Mouse (Mus musculus): ENCODE data around the gene Smad5. TPM values are rescaled to one million over a fixed set of nuclear protein-coding genes. Genes with fewer than 3 reads are reported as not detected.

Smad5 gene
- polyA plus RNA-seq, 1 experiment from 2014 or later, result 17.1 TPM

GRCm38 (mm10) chr13:56707606-56708005 is 4.8 kb downstream of the Smad5 start:
- WGBS, result 59% methylated on average over 4 of the region's 4 CpGs
- Histone ChIP-seq H3K4me2 (ENCODE audit: low read length) (no peak overlapping the region), H3K4me1 (ENCODE audit: control insufficient read depth, insufficient read depth, low read length) (peaks cover 47% of the 10 kb centered on the region), H3K36me3 (ENCODE audit: control insufficient read depth, insufficient read depth, low read length) (no peaks in the 10 kb centered on the region), H3K27me3 (ENCODE audit: control insufficient read depth, insufficient read depth, low read depth, low read length) (no peaks in the 10 kb centered on the region), H3K4me3 (ENCODE audit: low read depth, low read length) (no peak overlapping the region), H3K27ac (ENCODE audit: low read length) (no peak overlapping the region), H3K9ac (ENCODE audit: low read depth, low read length) (no peak overlapping the region), H3K9me3 (replicated peaks; ENCODE audit: control insufficient read depth, low read length, poor library complexity, severe bottlenecking) (no peaks in the 10 kb centered on the region)
- no peak for ATAC-seq

- H3K36me3 ChIP-seq (ENCODE audit: control insufficient read depth, insufficient read depth, low read length), result no peaks in the 10 kb centered on the region
- WGBS, result 79% methylated on average over 2 of the region's 2 CpGs
- no peaks in the 10 kb centered on the region for H3K9me3 ChIP-seq (replicated peaks; ENCODE audit: control insufficient read depth, low read length, poor library complexity, severe bottlenecking)
- ATAC-seq, result no peak
- peaks cover 32% of the 10 kb centered on the region for H3K4me1 ChIP-seq (ENCODE audit: control insufficient read depth, insufficient read depth, low read length)
- H3K9ac ChIP-seq (ENCODE audit: low read depth, low read length), result no peak overlapping the region
- H3K4me3 ChIP-seq (ENCODE audit: low read depth, low read length), result no peak overlapping the region
- H3K4me2 ChIP-seq (ENCODE audit: low read length), result no peak overlapping the region
- H3K27ac ChIP-seq (ENCODE audit: low read length), result no peak overlapping the region
- no peaks in the 10 kb centered on the region for H3K27me3 ChIP-seq (ENCODE audit: control insufficient read depth, insufficient read depth, low read depth, low read length)
These were observed 7.8 kb downstream of the Smad5 start for GRCm38 (mm10) chr13:56710620-56711019.

- Histone ChIP-seq H3K27me3 (ENCODE audit: control insufficient read depth, insufficient read depth, low read depth, low read length) (no peaks in the 10 kb centered on the region), H3K4me2 (ENCODE audit: low read length) (no peak overlapping the region), H3K36me3 (ENCODE audit: control insufficient read depth, insufficient read depth, low read length) (no peaks in the 10 kb centered on the region), H3K4me1 (ENCODE audit: control insufficient read depth, insufficient read depth, low read length) (peaks cover 17% of the 10 kb centered on the region), H3K9ac (ENCODE audit: low read depth, low read length) (no peak overlapping the region), H3K27ac (ENCODE audit: low read length) (no peak overlapping the region), H3K9me3 (replicated peaks; ENCODE audit: control insufficient read depth, low read length, poor library complexity, severe bottlenecking) (no peaks in the 10 kb centered on the region), H3K4me3 (ENCODE audit: low read depth, low read length) (no peak overlapping the region)
- no peak for ATAC-seq
- 98% methylated on average over 2 of the region's 2 CpGs for WGBS
These were observed 9.4 kb downstream of the Smad5 start for GRCm38 (mm10) chr13:56712221-56712620.

GRCm38 (mm10) chr13:56726551-56726950 is 23.7 kb downstream of the Smad5 start:
- H3K36me3 ChIP-seq (ENCODE audit: control insufficient read depth, insufficient read depth, low read length), result peaks cover 15% of the 10 kb centered on the region
- H3K27me3 ChIP-seq (ENCODE audit: control insufficient read depth, insufficient read depth, low read depth, low read length), result no peaks in the 10 kb centered on the region
- H3K4me2 ChIP-seq (ENCODE audit: low read length), result no peak overlapping the region
- H3K4me1 ChIP-seq (ENCODE audit: control insufficient read depth, insufficient read depth, low read length), result no peaks in the 10 kb centered on the region
- no peaks in the 10 kb centered on the region for H3K9me3 ChIP-seq (replicated peaks; ENCODE audit: control insufficient read depth, low read length, poor library complexity, severe bottlenecking)
- H3K4me3 ChIP-seq (ENCODE audit: low read depth, low read length), result no peak overlapping the region
- ATAC-seq, result no peak
- no peak overlapping the region for H3K27ac ChIP-seq (ENCODE audit: low read length)
- 92% methylated on average over 4 of the region's 4 CpGs for WGBS
- H3K9ac ChIP-seq (ENCODE audit: low read depth, low read length), result no peak overlapping the region

- Histone ChIP-seq H3K36me3 (ENCODE audit: control insufficient read depth, insufficient read depth, low read length) (peaks cover 22% of the 10 kb centered on the region), H3K4me1 (ENCODE audit: control insufficient read depth, insufficient read depth, low read length) (no peaks in the 10 kb centered on the region), H3K9me3 (replicated peaks; ENCODE audit: control insufficient read depth, low read length, poor library complexity, severe bottlenecking) (no peaks in the 10 kb centered on the region), H3K27ac (ENCODE audit: low read length) (no peak overlapping the region), H3K9ac (ENCODE audit: low read depth, low read length) (no peak overlapping the region), H3K27me3 (ENCODE audit: control insufficient read depth, insufficient read depth, low read depth, low read length) (no peaks in the 10 kb centered on the region), H3K4me2 (ENCODE audit: low read length) (no peak overlapping the region), H3K4me3 (ENCODE audit: low read depth, low read length) (no peak overlapping the region)
- 97% methylated on average over 7 of the region's 7 CpGs for WGBS
- ATAC-seq, result no peak
These were observed 26.2 kb downstream of the Smad5 start for GRCm38 (mm10) chr13:56729046-56729445.

- H3K4me1 ChIP-seq (ENCODE audit: control insufficient read depth, insufficient read depth, low read length), result no peaks in the 10 kb centered on the region
- H3K9me3 ChIP-seq (replicated peaks; ENCODE audit: control insufficient read depth, low read length, poor library complexity, severe bottlenecking), result no peaks in the 10 kb centered on the region
- H3K9ac ChIP-seq (ENCODE audit: low read depth, low read length), result no peak overlapping the region
- H3K27me3 ChIP-seq (ENCODE audit: control insufficient read depth, insufficient read depth, low read depth, low read length), result no peaks in the 10 kb centered on the region
- H3K36me3 ChIP-seq (ENCODE audit: control insufficient read depth, insufficient read depth, low read length), result peaks cover 22% of the 10 kb centered on the region
- no peak overlapping the region for H3K27ac ChIP-seq (ENCODE audit: low read length)
- no peak overlapping the region for H3K4me2 ChIP-seq (ENCODE audit: low read length)
- no peak overlapping the region for H3K4me3 ChIP-seq (ENCODE audit: low read depth, low read length)
- 88% methylated on average over 4 of the region's 4 CpGs for WGBS
- ATAC-seq, result no peak
These were observed 31.8 kb downstream of the Smad5 start for GRCm38 (mm10) chr13:56734617-56735016.

- peaks cover 25% of the 10 kb centered on the region for H3K36me3 ChIP-seq (ENCODE audit: control insufficient read depth, insufficient read depth, low read length)
- no peak overlapping the region for H3K27ac ChIP-seq (ENCODE audit: low read length)
These were observed 32.5 kb downstream of the Smad5 start for GRCm38 (mm10) chr13:56735212-56735875.

GRCm38 (mm10) chr13:56739556-56739955 is 36.7 kb downstream of the Smad5 start:
- Histone ChIP-seq H3K9me3 (replicated peaks; ENCODE audit: control insufficient read depth, low read length, poor library complexity, severe bottlenecking) (no peaks in the 10 kb centered on the region), H3K4me1 (ENCODE audit: control insufficient read depth, insufficient read depth, low read length) (no peaks in the 10 kb centered on the region; the same call in 1 of the 2 replicates), H3K4me3 (ENCODE audit: low read depth, low read length) (no peak overlapping the region), H3K27ac (ENCODE audit: low read length) (no peak overlapping the region), H3K4me2 (ENCODE audit: low read length) (no peak overlapping the region), H3K27me3 (ENCODE audit: control insufficient read depth, insufficient read depth, low read depth, low read length) (no peaks in the 10 kb centered on the region), H3K9ac (ENCODE audit: low read depth, low read length) (no peak overlapping the region), H3K36me3 (ENCODE audit: control insufficient read depth, insufficient read depth, low read length) (peaks cover 13% of the 10 kb centered on the region; the same call in 1 of the 2 replicates)
- 94% methylated on average over 5 of the region's 5 CpGs for WGBS
- ATAC-seq, result no peak

More at GRCm38 (mm10) chr13:56735212-56735875, 32.5 kb downstream of the Smad5 start:
- Histone ChIP-seq H3K27me3 (ENCODE audit: control insufficient read depth, insufficient read depth, low read depth, low read length) (no peaks in the 10 kb centered on the region), H3K4me2 (ENCODE audit: low read length) (no peak overlapping the region), H3K9me3 (replicated peaks; ENCODE audit: control insufficient read depth, low read length, poor library complexity, severe bottlenecking) (no peaks in the 10 kb centered on the region), H3K4me1 (ENCODE audit: control insufficient read depth, insufficient read depth, low read length) (no peaks in the 10 kb centered on the region), H3K4me3 (ENCODE audit: low read depth, low read length) (no peak overlapping the region), H3K9ac (ENCODE audit: low read depth, low read length) (no peak overlapping the region)
- 63% methylated on average over 6 of the region's 6 CpGs for WGBS
- ATAC-seq, result no peak

GRCm38 (mm10) chr13:56740496-56740895 is 37.7 kb downstream of the Smad5 start:
- H3K9me3 ChIP-seq (replicated peaks; ENCODE audit: control insufficient read depth, low read length, poor library complexity, severe bottlenecking), result no peaks in the 10 kb centered on the region
- H3K27me3 ChIP-seq (ENCODE audit: control insufficient read depth, insufficient read depth, low read depth, low read length), result no peaks in the 10 kb centered on the region
- H3K4me1 ChIP-seq (ENCODE audit: control insufficient read depth, insufficient read depth, low read length), result no peaks in the 10 kb centered on the region; the same call in 1 of the 2 replicates
- H3K4me2 ChIP-seq (ENCODE audit: low read length), result no peak overlapping the region
- peaks cover 13% of the 10 kb centered on the region; the same call in 1 of the 2 replicates for H3K36me3 ChIP-seq (ENCODE audit: control insufficient read depth, insufficient read depth, low read length)
- H3K27ac ChIP-seq (ENCODE audit: low read length), result no peak overlapping the region
- no peak overlapping the region for H3K9ac ChIP-seq (ENCODE audit: low read depth, low read length)
- WGBS, result 92% methylated on average over 6 of the region's 6 CpGs
- H3K4me3 ChIP-seq (ENCODE audit: low read depth, low read length), result no peak overlapping the region
- ATAC-seq, result no peak
